Mouse (Mus musculus): ENCODE results near the gene Tmem185b.

- TF ChIP-seq CTCF (conservative IDR thresholded peaks at IDR 0.05; ENCODE audit: low read length): no peak
- TF ChIP-seq POU5F1 (IDR thresholded peaks at IDR 0.05; ENCODE audit: borderline replicate concordance, low read length): no peak
Measured at GRCm38 (mm10) chr1:119536122-119536521, 10.2 kb downstream of the Tmem185b start.

Data from E14TG2a.4 (cell line).